Mouse (Mus musculus) embryonic fibroblast, embryonic 13.5 days (primary cell): Measurements from ENCODE around the gene Map4k5.

Experiments used
- CTCF ChIP-seq: IDR thresholded peaks from 2 replicates; pipeline ENCODE4 v1.5.1; 2011; ENCODE audit warnings: mild to moderate bottlenecking, control low read depth, low read length, moderate library complexity, borderline replicate concordance; ENCODE audit not compliant: insufficient read depth
- POLR2A ChIP-seq: IDR thresholded peaks from 2 replicates; pipeline ENCODE4 v1.6.1; 2011; ENCODE audit warnings: low read depth, mild to moderate bottlenecking, control low read depth, low read length, moderate library complexity

GRCm38 (mm10) chr12:69796311-69796710 lies 96.7 kb downstream of the Map4k5 start:
- TF ChIP-seq POLR2A: no peak
- TF ChIP-seq CTCF: no peak
